Mouse (Mus musculus): ENCODE data around the gene Kansl1. TPM values are rescaled to one million over a fixed set of nuclear protein-coding genes. Genes with fewer than 3 reads are reported as not detected.

The Kansl1 gene
- polyA plus RNA-seq, 1 experiment = 93.0 TPM

DNA sequence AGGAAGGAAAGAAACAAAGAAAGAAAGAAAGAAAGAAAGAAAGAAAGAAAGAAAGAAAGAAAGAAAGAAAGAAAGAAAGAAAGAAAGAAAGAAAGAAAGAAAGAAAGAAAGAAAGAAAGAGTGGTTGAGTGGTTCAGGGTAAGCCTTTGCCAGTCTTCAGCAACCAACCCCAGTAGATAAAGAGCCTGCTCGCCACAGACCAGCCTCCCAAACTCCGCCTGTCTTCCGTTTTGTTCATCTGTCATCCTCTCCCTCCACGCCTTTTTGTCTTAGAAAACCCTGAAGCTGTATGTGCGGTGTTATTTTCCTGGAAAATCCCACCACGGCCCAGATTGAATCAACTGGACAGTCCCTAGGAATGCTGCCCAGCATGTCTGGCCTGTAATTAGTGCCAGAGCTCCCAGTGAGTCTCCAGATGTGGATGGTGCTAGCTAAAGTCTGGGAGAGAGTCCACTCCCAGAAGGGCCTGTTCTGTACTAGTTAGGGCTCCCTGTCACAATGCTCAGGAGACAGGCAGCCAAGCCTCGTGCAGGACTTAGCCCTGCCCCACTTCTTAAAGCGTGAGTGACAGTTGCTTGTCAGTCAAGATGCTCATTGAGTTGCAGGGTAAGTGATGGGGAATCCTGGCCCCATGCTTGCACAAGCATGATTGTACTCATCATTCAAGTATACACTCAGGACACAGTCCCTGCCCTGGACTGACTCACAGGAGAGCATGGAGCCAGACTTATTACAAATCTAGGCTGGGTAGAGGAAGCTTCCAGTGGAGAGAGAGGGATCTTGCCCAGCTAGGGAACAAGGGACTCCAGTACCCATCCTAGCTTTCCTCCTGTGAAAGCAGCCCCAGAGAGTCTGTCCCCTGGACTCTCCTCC is 165.3 kb downstream of the Kansl1 start:
- 85% methylated on average over 8 of the region's 8 CpGs for WGBS

DNA sequence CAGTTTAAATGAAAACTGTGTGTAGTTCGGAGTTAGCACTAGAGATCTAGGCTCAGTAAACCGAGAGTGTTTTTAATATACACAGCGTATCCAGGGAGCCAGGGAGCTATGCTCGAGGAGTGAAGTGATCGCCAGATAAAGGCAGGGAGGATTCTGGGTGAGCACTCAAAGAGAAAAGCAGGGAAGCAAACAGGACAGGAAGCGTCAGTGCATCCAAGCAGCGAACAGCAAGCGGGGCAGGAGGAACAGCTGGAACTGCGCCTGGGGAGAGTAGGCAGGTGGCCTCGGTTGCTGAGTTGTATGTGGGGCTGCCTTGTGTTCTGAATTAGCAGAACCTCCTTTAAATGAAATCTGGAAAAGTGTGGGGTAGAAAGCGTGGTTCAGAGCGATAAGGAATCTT is 166.0 kb downstream of the Kansl1 start:
- no peak for DNase-seq (ENCODE audit: low read depth in 1 of 2, low spot score in 2 of 2)
- Histone ChIP-seq H3K4me3 (ENCODE audit: extremely low read depth, insufficient read depth, insufficient read length) (no peak overlapping the region), H3K36me3 (ENCODE audit: control insufficient read depth, insufficient read depth, low read length) (no peaks in the 10 kb centered on the region), H3K27me3 (ENCODE audit: control insufficient read depth, insufficient read depth, low read length) (no peaks in the 10 kb centered on the region), H3K4me1 (ENCODE audit: control insufficient read depth, insufficient read depth, insufficient read length) (no peaks in the 10 kb centered on the region), H3K27ac (ENCODE audit: insufficient read depth, low read length) (no peak overlapping the region)
- WGBS = 64% methylated on average over 12 of the region's 12 CpGs
- no peak for TF ChIP-seq CTCF (IDR thresholded peaks at IDR 0.05; ENCODE audit: extremely low read depth, insufficient read depth, insufficient read length, insufficient replicate concordance)
- no peak for TF ChIP-seq POLR2A (IDR thresholded peaks at IDR 0.05; ENCODE audit: low read depth, low read length)

More for the DNA sequence above, 165.3 kb downstream of the Kansl1 start:
- Histone ChIP-seq H3K27ac (ENCODE audit: insufficient read depth, low read length) (no peak overlapping the region), H3K4me1 (ENCODE audit: control insufficient read depth, insufficient read depth, insufficient read length) (no peaks in the 10 kb centered on the region), H3K27me3 (ENCODE audit: control insufficient read depth, insufficient read depth, low read length) (no peaks in the 10 kb centered on the region), H3K4me3 (ENCODE audit: extremely low read depth, insufficient read depth, insufficient read length) (no peak overlapping the region), H3K36me3 (ENCODE audit: control insufficient read depth, insufficient read depth, low read length) (no peaks in the 10 kb centered on the region)
- TF ChIP-seq CTCF (IDR thresholded peaks at IDR 0.05; ENCODE audit: extremely low read depth, insufficient read depth, insufficient read length, insufficient replicate concordance) (no peak), POLR2A (IDR thresholded peaks at IDR 0.05; ENCODE audit: low read depth, low read length) (no peak)
- DNase-seq (ENCODE audit: low read depth in 1 of 2, low spot score in 2 of 2) = no peak

DNA sequence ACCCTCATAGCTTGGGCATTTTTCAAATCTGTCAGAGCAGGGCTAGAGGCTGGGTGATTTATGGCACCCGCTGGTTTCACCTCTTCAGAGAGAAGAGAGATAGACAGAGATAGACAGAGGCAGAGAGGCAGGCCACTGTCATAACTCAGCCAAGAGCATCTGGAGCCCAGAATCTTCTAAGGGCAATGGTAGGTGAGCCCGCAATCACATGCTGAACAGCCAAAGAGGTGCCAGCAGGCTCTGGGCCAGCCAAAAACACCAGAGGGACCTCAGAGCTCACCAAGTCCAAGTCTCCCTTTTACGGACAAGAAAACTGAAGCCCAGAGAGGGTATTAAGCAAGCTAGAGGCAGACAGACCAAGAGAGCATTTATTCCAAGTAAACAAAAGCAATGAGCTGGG is 171.0 kb downstream of the Kansl1 start:
- no peaks in the 10 kb centered on the region for H3K36me3 ChIP-seq (ENCODE audit: control insufficient read depth, insufficient read depth, low read length)
- H3K27me3 ChIP-seq (ENCODE audit: control insufficient read depth, insufficient read depth, low read length) = no peaks in the 10 kb centered on the region
- TF ChIP-seq CTCF (IDR thresholded peaks at IDR 0.05; ENCODE audit: extremely low read depth, insufficient read depth, insufficient read length, insufficient replicate concordance) (no peak), POLR2A (IDR thresholded peaks at IDR 0.05; ENCODE audit: low read depth, low read length) (no peak)
- whole genome bisulfite sequencing = 94% methylated on average over 3 of the region's 3 CpGs
- DNase-seq (ENCODE audit: low read depth in 1 of 2, low spot score in 2 of 2) = no peak
- no peak overlapping the region for H3K4me3 ChIP-seq (ENCODE audit: extremely low read depth, insufficient read depth, insufficient read length)
- no peak overlapping the region for H3K27ac ChIP-seq (ENCODE audit: insufficient read depth, low read length)
- no peaks in the 10 kb centered on the region for H3K4me1 ChIP-seq (ENCODE audit: control insufficient read depth, insufficient read depth, insufficient read length)

DNA sequence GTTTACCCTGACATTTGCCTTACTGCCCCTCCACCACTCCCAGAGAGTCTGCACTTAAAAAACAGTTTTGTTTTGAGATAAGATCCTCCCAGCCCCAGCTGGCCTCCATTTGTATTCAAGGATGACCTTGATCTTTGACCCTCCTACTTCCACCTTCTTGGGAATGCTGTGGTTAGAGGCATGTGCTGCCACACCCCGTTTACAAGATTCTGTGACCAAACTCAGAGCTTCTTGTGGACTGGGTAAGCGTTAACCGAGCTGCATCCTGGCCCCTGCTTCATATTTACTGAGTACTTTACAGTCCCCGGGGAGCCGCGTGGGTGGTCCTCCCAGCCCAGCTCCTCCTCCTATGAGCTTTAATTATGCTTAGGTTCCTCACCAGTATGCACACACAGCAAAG is 173.0 kb downstream of the Kansl1 start:
- no peak overlapping the region for H3K27ac ChIP-seq (ENCODE audit: insufficient read depth, low read length)
- H3K4me1 ChIP-seq (ENCODE audit: control insufficient read depth, insufficient read depth, insufficient read length) = no peaks in the 10 kb centered on the region
- no peaks in the 10 kb centered on the region for H3K36me3 ChIP-seq (ENCODE audit: control insufficient read depth, insufficient read depth, low read length)
- TF ChIP-seq POLR2A (IDR thresholded peaks at IDR 0.05; ENCODE audit: low read depth, low read length) (no peak), CTCF (IDR thresholded peaks at IDR 0.05; ENCODE audit: extremely low read depth, insufficient read depth, insufficient read length, insufficient replicate concordance) (no peak)
- DNase-seq (ENCODE audit: low read depth in 1 of 2, low spot score in 2 of 2) = no peak
- H3K4me3 ChIP-seq (ENCODE audit: extremely low read depth, insufficient read depth, insufficient read length) = no peak overlapping the region
- no peaks in the 10 kb centered on the region for H3K27me3 ChIP-seq (ENCODE audit: control insufficient read depth, insufficient read depth, low read length)
- 56% methylated on average over 6 of the region's 6 CpGs for WGBS

DNA sequence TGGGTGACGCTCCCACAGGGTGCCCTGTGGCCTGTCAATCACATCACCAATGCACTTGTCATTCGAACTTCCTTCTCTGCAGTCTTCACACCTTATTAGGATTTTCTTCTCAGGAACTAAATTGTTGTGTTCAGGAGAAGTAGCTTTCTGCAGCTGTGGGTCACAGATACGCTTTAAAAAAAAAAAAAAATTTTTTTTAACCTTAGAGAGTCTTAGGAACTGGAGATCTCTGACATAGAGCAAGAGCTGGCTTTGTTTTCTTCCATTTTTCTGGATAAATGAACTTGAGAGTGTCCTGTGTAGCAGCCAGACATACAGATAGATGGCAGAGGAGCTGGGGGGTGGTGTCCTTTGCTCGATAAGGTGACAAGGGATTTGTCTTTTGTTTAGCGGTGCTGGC is 173.5 kb downstream of the Kansl1 start:
- no peak overlapping the region for H3K27ac ChIP-seq (ENCODE audit: insufficient read depth, low read length)
- H3K4me1 ChIP-seq (ENCODE audit: control insufficient read depth, insufficient read depth, insufficient read length) = no peaks in the 10 kb centered on the region
- no peak for DNase-seq (ENCODE audit: low read depth in 1 of 2, low spot score in 2 of 2)
- 70% methylated on average over 5 of the region's 5 CpGs for WGBS
- TF ChIP-seq CTCF (IDR thresholded peaks at IDR 0.05; ENCODE audit: extremely low read depth, insufficient read depth, insufficient read length, insufficient replicate concordance) (no peak), POLR2A (IDR thresholded peaks at IDR 0.05; ENCODE audit: low read depth, low read length) (no peak)
- H3K4me3 ChIP-seq (ENCODE audit: extremely low read depth, insufficient read depth, insufficient read length) = no peak overlapping the region
- H3K36me3 ChIP-seq (ENCODE audit: control insufficient read depth, insufficient read depth, low read length) = no peaks in the 10 kb centered on the region
- no peaks in the 10 kb centered on the region for H3K27me3 ChIP-seq (ENCODE audit: control insufficient read depth, insufficient read depth, low read length)

DNA sequence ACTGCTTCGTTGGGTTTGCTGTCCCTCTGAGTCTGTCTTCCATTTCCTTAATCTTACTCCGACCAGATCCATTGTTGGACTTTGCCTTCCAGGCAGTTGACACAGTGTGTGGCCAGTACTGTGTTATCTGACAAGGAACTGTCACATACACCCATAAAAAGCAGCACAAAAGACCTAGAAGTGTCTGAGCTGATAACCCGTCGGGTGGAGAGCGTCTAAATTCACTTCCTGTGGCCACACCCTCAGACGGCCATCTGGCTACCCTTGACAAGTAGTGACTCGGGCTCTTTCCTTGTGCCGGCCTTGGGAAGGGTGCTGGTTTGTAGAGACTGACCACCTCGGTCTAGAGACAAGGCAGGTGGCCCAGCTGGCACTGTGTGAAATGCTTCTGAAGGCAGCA is 175.4 kb downstream of the Kansl1 start:
- WGBS = 69% methylated on average over 9 of the region's 9 CpGs
- no peak for TF ChIP-seq CTCF (IDR thresholded peaks at IDR 0.05; ENCODE audit: extremely low read depth, insufficient read depth, insufficient read length, insufficient replicate concordance)
- TF ChIP-seq POLR2A (IDR thresholded peaks at IDR 0.05; ENCODE audit: low read depth, low read length) = no peak

More for the DNA sequence above, 175.4 kb downstream of the Kansl1 start:
- H3K36me3 ChIP-seq (ENCODE audit: control insufficient read depth, insufficient read depth, low read length) = no peaks in the 10 kb centered on the region
- H3K4me3 ChIP-seq (ENCODE audit: extremely low read depth, insufficient read depth, insufficient read length) = no peak overlapping the region
- no peaks in the 10 kb centered on the region for H3K27me3 ChIP-seq (ENCODE audit: control insufficient read depth, insufficient read depth, low read length)
- no peaks in the 10 kb centered on the region for H3K4me1 ChIP-seq (ENCODE audit: control insufficient read depth, insufficient read depth, insufficient read length)
- no peak overlapping the region for H3K27ac ChIP-seq (ENCODE audit: insufficient read depth, low read length)
- no peak for DNase-seq (ENCODE audit: low read depth in 1 of 2, low spot score in 2 of 2)

Measured in spleen, adult 2 months (tissue).